Mouse (Mus musculus): ENCODE results near the gene Il34.

DNA sequence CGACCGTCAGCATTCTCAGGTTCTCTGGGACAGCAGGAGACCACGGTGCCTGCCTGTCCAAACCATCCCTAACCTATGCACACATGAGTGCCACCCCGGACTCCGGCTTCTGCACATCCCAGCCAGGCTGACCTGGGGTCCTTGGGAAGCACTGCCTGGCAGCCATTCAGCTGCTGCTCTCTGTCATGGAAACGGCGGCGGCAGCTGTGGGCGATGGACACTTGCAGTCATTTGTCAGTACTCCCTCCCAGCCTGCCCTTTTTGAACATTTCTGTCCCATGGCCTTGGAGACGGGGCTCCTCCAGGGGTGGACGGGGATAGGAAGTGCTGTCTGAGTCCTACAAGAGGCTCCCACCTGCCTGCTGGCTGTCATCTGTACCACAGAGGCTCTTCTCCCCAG is 97.3 kb downstream of the Il34 start:
- TF ChIP-seq CTCF (IDR thresholded peaks at IDR 0.05; ENCODE audit: low read depth, low read length) (no peak), POLR2A (IDR thresholded peaks at IDR 0.05; ENCODE audit: borderline replicate concordance, low read depth, low read length) (no peak)
